Mouse (Mus musculus) erythroblast, embryonic 14.5 days (primary cell): Measurements from ENCODE around the gene Pde11a.

ENCODE experiments used
- GATA1 ChIP-seq: IDR thresholded peaks from 2 replicates; pipeline ENCODE4 v1.6.1; 2012; ENCODE audit warnings: low read length, inconsistent platforms, mixed read lengths
- TAL1 ChIP-seq: IDR thresholded peaks from 3 replicates; pipeline ENCODE4 v1.6.1; 2012; ENCODE audit warnings: low read length, inconsistent platforms, mixed read lengths

DNA sequence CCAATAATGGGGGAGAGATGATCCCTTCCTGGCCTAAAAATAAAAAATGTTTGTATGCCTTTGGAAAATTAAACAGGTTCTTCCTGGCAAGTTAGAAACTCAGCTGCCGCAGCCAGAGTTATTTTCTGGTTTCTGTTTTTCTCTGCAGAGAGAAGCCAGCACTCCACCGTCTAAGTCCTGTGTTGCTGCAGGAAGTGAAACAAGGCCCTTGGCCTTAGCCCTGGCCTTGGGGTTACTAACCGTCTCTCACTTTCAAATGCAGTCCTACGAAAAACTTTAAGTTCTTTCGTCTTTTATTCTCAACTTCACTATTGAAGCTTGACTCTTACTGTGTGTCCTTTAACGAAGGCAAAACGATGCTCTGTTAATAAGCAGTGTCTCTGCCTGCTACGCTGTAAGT lies 289.0 kb downstream of the Pde11a start:
- no peak for TF ChIP-seq TAL1
- TF ChIP-seq GATA1, result no peak
